Mouse (Mus musculus): Measurements from ENCODE around the gene Fosl1.

The Fosl1 gene

DNA sequence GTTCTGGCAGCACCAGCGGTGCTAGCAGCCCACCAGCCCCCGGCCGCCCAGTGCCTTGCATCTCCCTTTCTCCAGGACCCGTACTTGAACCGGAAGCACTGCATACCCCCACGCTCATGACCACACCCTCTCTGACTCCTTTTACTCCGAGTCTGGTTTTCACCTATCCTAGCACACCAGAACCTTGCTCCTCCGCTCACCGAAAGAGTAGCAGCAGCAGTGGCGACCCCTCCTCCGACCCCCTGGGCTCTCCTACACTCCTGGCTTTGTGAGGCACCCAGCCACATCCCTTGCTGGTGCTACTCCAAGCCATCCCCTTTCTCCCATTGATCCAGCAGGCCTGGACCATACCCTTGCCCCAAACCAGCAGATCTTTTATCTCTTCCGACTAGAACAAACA is 7.7 kb downstream of the Fosl1 start:
- in situ Hi-C loops (cut with MboI; ENCODE audit: unreplicated experiment in 2 of 2): no loop called here

GRCm38 (mm10) chr19:5455568-5455967 is 8.2 kb downstream of the Fosl1 start:
- in situ Hi-C loops (cut with MboI; ENCODE audit: unreplicated experiment in 2 of 2): no loop called here

GRCm38 (mm10) chr19:5456241-5456921 is 9.0 kb downstream of the Fosl1 start:
- in situ Hi-C loops (cut with MboI; ENCODE audit: unreplicated experiment in 2 of 2): no loop called here

DNA sequence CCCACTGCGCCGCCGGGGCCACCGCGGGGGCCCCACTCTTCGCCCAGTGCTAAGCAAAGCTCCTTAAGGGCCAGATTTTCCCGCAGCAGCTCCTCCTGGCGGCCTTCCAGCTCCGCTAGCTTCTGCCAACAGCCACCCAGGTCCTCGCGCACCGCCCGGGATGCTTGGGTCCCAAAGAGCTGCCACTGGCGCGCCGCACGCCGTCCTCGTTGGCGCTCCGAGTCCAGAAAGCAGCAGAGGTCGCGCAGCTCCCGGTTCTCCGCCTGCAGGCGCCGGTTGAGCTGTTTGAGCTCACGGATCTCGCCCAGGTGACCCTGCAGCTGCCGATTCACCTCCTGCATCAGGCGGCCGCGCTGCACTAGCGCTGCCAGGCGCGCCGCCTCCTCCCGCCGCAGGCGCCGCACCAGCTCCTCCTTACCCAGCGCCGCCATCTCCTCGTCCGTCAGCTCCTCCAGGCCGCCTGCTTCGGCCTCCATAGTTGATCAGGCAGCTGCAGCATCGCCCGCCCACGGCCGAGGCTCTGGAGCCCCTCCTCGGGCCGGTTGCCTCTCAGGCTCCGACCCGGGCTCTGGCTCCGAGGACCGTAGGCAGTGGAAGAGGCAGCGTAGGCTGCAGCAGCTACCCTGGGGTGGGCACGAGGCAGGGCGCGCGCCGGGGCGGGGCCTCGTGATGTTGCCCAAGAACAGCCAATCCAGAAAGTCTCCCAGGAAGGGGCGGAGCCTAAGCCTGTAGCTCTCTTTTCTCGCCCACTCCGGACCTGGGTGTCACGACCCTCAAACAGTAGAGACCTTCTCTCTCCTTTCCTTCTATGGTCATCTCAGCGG is 9.8 kb downstream of the Fosl1 start:
- in situ Hi-C loops (cut with MboI; ENCODE audit: unreplicated experiment in 2 of 2): no loop called here

GRCm38 (mm10) chr19:5457746-5458442 is 10.5 kb downstream of the Fosl1 start, which contains the start of gene Ccdc85b:
Ccdc85b (minus strand) TSS chr19:5457894.
- in situ Hi-C loops (cut with MboI; ENCODE audit: unreplicated experiment in 2 of 2): no loop called here

DNA sequence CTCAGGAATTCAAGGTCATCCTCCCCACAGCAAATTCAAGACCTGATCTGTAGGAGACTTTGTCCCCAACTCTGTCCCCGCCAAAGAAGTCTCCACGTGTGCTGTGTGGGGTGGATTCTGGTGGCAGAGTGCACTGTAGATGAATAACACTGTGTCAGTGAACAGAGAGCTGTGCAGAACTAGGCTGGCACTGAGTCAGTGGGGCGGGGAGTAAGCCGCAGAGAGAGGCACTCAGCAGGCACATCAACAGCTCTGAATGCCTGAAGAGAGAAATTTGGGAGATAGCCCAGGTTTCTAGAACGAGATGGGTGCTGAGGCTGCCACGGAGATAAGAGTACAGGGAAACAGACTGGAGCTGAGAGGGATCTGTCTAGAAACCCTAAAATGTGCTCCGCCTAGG is 11.7 kb downstream of the Fosl1 start:
- in situ Hi-C loops (cut with MboI; ENCODE audit: unreplicated experiment in 2 of 2): no loop called here

GRCm38 (mm10) chr19:5459896-5460295 is 12.5 kb downstream of the Fosl1 start:
- in situ Hi-C loops (cut with MboI; ENCODE audit: unreplicated experiment in 2 of 2): no loop called here

DNA sequence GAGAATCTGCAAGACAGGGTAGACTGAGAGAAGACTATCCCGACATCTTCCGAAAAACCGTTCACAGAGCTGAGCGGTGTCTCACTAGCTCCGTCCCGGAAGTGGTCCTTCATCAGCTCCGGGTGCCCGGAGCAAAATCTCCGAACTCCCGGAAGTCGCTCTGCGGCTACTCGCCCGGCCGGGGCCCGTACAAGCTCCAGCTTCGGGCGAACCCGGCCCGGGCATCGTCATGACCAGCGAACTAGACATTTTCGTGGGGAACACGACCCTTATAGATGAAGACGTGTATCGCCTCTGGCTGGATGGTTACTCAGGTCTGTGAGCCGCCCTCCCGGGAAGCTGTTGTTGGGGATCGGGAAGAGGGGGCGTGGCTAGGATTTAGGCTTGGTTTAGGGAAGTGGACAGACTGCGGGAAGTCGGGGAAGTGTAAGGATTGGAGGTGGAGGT is 13.1 kb downstream of the Fosl1 start, which contains the start of gene Fibp:
Gene Fibp, plus strand, starts transcription at position 151 of the 447 bp plus-strand sequence.
- in situ Hi-C loops (cut with MboI; ENCODE audit: unreplicated experiment in 2 of 2): no loop called here

DNA sequence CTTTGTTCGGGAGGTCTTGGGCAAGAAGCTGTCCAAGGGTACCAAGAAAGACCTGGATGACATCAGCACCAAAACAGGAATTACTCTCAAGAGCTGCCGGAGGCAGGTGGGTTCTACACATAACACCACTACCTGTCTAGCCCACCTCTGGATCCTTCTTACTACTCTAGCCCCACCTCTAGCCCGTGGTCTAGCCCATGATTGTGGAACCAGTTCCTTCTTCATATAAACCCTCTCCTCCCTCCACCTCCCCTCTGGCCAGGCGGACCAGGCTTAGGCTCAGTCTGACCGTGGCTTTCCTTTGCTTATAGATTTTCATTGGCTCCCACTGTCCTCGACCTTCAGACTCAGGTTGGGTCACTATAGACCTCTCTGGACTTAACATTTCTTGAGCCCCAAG is 14.1 kb downstream of the Fosl1 start:
- in situ Hi-C loops (cut with MboI; ENCODE audit: unreplicated experiment in 2 of 2): no loop called here

GRCm38 (mm10) chr19:5463212-5463611 is 15.9 kb downstream of the Fosl1 start:
- in situ Hi-C loops (cut with MboI; ENCODE audit: unreplicated experiment in 2 of 2): no loop called here

GRCm38 (mm10) chr19:5463791-5464562 is 16.6 kb downstream of the Fosl1 start:
- in situ Hi-C loops (cut with MboI; ENCODE audit: unreplicated experiment in 2 of 2): no loop called here

- in situ Hi-C loops (cut with MboI; ENCODE audit: unreplicated experiment in 2 of 2): no loop called here
Measured at GRCm38 (mm10) chr19:5465037-5465436, 17.7 kb downstream of the Fosl1 start.

DNA sequence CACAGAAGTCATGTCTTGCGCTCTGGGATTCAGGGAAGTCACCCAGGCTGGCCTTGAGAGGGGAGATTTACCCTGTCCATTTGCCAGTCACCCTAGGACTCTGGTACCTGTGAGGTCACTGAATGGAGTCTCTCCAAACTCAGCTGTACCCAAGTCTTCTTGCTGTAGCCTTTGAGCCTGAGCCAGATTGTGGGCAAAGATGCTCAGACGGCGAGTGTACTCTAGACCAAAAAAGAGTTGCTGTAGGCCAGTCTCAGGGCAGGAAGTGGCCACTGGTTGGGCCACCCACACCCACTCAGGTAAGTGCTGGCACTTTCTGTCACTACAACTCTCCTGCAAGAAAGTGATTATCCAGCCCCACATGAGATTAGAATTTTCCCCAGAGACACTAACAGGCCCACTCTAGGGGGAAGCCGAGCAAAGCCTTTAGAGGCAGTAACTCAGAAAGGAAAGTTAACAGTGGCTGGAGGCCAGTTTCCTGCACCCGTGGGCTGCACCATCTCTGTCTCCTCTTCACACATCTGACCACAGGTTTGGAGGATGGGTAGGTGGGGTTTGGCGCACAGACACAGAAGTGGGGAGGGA is 19.7 kb downstream of the Fosl1 start:
- in situ Hi-C loops (cut with MboI; ENCODE audit: unreplicated experiment in 2 of 2): no loop called here

GRCm38 (mm10) chr19:5468374-5468773 is 21.0 kb downstream of the Fosl1 start, which contains the start of gene Ctsw:
Ctsw (minus strand) TSS chr19:5468507.
- in situ Hi-C loops (cut with MboI; ENCODE audit: unreplicated experiment in 2 of 2): no loop called here

DNA sequence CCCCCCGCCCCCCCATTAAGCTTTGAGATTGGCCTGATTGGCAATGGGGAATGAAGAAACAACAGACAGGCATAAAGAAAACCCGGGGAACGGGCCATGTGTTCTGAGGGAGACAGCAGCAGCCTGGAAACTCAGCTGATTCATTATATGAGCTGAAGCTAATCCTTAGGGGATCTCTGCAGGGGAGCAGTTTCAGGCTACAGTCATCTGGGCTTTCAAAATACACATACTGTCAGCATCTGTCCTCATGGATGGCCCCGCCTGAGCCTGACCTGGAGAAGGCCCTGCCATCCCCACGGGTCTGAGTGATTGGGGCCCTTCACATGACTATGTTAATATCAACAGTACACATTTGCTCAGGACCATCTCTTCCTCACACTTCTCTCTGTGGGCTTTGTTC is 24.5 kb downstream of the Fosl1 start:
- in situ Hi-C loops (cut with MboI; ENCODE audit: unreplicated experiment in 2 of 2): loop anchor here in 1 of 2 experiments (10.0 kb wide), 1 partner anchor 93 kb away; the partner anchor contains the start of genes Ap5b1 and Ovol1

DNA sequence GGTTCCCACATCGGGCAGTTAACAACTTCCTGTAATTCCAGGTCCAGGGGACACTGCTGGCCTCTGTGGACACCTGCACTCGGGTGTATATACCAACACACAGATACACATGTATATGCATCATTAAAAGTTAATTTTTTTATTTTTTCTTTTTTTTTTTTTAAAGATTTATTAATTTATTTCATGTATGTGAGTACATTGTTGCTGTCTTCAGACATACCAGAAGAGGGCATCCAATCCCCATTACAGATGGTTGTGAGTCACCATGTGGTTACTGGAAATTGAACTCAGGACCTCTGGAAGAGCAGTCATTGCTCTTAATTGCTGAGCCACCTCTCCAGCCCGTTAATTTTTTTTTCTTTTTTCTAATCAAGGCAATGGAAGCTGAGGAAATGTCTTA is 25.5 kb downstream of the Fosl1 start:
- in situ Hi-C loops (cut with MboI; ENCODE audit: unreplicated experiment in 2 of 2): loop anchor here in 1 of 2 experiments (10.0 kb wide), 1 partner anchor 92 kb away; the partner anchor contains the start of genes Ap5b1 and Ovol1

DNA sequence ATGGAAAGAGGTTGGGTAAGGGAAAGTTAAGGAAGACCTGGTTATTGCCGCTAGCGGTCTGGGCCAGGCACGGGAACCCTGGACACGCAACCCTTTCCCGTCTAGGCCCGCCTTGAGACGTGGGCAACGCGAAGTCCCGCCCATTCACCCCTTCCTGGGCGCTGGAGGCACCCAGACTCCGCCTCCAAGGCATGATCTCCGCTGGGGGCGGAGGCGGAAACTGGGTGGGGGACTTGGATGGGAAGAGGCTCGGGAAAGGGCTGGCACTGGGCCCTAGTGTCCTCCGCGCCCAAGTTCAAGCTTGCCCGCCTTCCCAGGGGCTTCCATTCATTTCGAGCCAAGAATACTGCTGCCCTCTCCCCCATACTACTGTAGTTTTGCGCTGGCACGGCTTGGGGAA is 26.4 kb downstream of the Fosl1 start, which contains the start of gene Efemp2:
Gene Efemp2, plus strand, starts transcription at position 235 of the 400 bp plus-strand sequence.
- in situ Hi-C loops (cut with MboI; ENCODE audit: unreplicated experiment in 2 of 2): loop anchor here in 1 of 2 experiments (10.0 kb wide), 1 partner anchor 91 kb away; the partner anchor contains the start of genes Ap5b1 and Ovol1

GRCm38 (mm10) chr19:5474281-5475068 is 27.1 kb downstream of the Fosl1 start:
- in situ Hi-C loops (cut with MboI; ENCODE audit: unreplicated experiment in 2 of 2): loop anchor here in 1 of 2 experiments (10.0 kb wide), 1 partner anchor 90 kb away; the partner anchor contains the start of genes Ap5b1 and Ovol1
